Mouse (Mus musculus) right cerebral cortex, postnatal 36 days (tissue): ENCODE measurements around the gene Bckdhb.
"Not testable (repeated sequence)": the region's sequence is repeated elsewhere in the genome, so short reads cannot be mapped to it uniquely, and the experiment has no call there.

Experiments
- DNase-seq, 2 experiments: peaks; one replicate each; pipeline ENCODE4 v3.0.0; 2022; ENCODE audit warnings: low spot score in 2 of 2, mixed read lengths in 1 of 2

Gene Bckdhb

DNA sequence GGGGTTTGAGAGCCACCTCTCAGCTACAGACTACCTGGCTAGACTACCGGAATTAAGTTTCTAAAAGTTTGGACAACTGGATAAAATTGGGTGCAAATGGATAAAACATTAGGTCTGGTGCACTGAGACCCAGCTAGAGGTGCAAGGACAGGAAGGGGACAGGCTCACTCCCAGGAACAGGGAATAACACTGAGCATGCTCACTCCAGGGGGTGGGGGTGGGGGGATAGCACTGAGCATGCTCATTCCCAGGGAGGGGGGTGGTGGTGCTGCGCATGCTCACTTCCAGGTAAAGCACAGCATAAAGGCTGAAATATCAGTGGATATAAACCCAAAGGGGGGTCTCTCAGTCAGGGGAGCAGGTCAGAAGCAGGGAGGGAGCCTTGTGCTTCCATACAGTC, 120.7 kb downstream of the Bckdhb start:
- no peak for DNase-seq

DNA sequence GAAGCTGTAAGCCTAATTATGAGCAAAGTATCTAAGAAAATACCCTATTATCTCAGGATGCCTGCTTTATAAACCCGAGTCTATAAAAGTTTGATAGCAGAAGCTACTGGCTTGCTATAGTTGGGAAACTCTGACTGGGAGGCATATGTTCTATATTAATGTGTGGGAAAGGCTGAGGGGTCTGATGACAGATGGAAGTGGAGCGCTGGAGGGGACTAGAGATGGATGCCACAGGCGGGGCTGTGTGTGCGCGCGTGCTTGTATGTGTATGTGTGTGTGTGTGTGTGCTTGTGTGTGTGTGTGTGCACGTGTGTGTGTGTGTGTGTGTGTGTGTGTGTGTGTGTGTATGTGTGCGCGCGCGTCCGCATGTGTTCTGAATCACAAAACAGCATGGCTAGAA, 121.4 kb downstream of the Bckdhb start:
- DNase-seq: no peak

DNA sequence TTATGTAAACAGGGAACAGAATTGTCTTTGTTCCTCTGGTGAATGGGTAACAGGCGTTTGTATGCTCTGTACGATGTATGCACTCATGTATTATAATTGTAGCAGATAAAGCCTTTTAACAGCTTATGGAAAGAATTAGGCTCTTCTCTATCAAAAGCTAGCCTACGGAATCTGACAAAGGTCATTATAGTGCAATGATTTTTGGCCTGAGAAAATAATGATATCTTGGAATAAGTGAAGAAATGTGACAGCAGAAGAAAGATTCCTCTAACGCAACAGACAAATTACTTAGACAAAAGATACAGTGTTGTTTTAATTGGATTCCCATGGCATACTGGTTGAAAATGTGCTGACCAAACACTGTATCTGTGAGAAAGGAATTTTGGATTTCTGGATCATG, 122.0 kb downstream of the Bckdhb start:
- DNase-seq: no peak

DNA sequence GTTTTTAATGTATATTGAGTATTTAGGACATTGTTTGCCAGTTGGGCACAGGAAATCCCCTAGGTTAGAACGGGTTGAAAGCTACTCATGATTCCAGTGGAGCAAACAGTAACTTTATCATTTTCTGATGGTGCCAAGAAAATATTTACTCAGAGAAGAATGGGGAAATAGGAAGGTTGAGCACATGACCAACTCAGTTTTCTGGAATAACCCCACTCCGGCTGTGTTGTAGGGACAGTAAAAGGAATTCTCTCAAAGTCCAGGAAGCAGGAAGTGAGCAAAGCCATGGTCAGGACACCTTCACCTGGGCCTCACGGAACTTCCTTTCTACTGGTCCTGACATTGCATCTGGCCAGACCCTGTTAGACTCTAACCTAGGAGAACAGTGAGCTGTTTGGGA, 122.5 kb downstream of the Bckdhb start:
- no peak for DNase-seq

DNA sequence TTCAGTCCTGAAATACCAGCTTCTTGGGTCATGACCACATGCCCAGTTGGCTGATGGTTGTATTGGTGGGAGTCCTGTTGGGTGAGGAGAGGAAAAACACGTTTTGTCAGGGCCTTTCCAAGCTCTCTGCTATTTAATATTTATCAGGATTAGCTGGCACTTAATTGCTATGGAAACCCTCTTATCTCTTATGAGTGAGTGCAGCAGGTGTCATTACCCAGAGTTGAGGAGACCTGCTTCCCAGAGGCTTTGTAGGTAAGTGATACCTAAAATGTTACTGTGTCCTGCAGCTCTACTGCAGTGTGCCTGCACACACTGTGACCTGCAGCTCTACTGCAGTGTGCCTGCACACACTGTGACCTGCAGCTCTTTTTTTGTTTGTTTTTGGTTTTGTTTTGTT, 124.2 kb downstream of the Bckdhb start:
- no peak for DNase-seq

DNA sequence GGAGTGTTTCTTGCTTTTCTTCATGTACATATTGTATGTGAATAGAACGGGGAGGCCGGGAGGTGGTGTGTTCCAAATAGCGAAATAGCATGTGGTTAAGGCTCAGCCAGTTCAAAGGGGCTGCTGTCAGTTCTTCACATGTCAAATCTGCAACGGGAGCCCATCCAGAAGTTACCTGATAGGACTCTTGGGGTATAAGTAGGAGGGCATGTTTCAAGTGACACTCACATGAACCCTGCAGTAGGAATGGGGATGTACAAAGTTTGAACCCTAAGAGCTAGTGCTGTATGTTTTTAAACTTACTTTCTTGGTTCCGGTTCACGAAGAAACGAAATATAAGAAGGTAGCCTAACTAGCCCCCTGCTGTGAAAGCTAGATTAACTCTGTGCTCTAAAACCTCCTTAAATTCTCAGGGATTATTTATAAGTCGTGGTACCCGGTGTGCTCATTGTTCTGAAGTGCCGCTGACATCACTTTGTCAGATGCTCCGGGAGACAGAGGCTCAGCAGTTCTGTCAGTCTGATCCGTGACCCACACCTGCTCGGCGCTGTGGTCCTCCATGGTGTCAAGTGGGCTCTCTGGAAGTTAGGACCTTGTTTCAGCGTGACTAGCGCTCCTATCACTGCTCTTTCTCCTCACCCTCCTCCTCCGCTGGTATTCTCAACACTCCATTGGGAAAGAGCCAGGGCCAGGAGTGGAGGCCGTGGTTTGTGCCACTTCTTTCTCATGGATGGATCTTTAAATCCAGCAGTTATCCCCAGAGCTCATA, 126.1 kb downstream of the Bckdhb start:
- no peak for DNase-seq

DNA sequence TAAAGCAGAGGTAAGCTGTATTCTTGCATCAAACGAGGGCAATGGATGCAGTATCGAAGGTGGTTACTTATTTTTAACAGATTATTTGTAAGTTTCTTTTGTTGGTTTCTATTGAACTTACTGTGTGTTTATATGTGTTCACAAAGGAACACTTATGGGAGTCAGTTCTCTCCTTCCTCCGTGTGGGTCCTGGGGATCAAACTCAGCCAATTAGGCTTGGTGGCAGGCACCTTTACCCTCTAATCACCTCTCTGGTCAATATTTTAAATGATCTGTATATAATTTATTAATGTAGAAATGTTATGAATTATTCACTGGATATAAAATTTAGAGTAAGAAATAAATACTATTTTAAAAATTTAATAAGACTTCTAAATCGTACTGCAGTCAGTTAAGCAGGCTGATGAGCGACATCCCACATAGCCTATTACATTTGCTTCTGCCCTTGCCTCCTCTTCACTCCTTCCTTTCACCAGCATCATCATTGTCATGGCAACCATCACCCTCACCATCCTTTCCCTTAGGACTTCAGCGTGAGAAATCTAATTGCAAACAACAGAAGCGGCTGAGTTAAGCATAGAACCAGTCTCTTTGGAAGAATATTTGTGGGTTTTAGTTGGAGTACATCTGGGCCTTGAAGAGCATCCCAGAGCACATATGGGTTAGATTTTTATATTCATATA, 130.3 kb downstream of the Bckdhb start:
- DNase-seq: no peak

DNA sequence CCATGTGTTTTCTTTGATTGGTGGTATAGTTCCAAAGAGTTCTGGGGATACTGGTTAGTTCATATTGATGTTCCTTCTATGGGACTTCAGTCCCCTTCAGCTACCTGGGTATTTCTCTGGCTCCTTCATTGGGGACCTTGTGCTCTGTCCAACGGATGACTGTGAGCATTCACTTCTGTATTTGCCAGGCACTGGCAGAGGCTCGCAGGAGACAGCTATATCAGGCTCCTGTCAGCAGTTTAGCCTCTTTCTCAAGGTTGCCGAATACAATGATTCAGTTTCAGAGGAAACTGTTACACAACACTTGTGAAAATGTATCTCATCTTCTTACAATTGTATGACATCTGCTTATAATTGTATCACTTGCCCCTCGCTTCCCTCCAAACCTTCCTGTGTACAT, 135.8 kb downstream of the Bckdhb start:
- DNase-seq: not testable (repeated sequence)

DNA sequence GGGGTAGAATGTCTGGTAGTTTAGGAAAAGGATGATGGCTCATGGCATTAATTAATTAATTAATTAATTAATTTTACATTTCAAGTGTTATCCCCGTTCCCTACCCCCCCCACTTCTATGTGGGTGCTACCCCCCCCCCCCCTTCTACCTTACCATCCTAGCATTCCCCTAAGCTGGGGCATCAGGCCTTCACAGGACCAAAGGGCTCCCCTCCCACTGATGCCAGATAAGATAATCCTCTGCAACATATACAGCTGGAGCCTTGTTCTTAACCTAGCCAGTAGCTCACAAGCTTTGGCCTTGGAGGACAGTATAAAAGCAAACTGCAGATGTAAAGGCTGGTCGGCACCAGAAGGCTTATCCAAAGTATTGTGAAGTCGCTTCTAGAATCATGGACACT, 138.7 kb downstream of the Bckdhb start:
- DNase-seq: no peak

DNA sequence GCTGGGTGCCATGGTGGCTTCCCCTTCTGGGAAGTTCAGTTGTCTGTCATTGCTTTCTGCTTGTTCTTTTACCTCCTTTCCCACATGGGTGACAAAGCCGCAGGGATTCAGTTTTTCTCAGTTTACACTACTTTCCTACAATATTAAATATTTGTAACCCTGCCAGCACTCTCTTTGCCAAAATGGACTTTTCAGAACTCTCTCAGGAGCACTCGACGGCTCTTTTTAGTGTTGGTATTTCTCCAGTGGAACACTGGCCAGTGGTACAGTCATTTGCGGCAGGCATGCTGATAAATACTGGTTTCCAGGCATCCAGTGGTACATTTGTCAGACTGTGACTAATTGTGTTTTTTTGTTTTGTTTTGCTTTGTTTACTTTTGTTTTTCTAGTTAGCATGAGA, 139.2 kb downstream of the Bckdhb start:
- no peak for DNase-seq

DNA sequence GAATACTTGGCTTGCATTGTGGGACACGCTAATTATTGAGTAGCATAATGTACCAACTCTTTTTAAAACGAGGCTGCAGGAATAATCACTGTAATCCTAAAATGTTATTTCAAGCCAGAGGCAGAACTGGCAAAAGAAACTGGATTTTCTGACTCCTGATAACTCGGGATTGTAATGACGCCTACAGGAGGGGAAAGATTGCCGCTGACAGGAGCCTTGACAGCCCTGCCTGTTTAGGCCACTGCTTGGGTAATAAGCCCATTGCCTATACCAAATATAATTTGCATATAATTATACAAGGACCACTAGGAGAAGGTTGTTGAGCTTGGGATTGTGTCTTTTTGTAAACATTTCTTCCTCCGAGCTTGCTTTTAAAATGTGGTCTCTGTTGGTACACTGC, 145.3 kb downstream of the Bckdhb start:
- DNase-seq: no peak

DNA sequence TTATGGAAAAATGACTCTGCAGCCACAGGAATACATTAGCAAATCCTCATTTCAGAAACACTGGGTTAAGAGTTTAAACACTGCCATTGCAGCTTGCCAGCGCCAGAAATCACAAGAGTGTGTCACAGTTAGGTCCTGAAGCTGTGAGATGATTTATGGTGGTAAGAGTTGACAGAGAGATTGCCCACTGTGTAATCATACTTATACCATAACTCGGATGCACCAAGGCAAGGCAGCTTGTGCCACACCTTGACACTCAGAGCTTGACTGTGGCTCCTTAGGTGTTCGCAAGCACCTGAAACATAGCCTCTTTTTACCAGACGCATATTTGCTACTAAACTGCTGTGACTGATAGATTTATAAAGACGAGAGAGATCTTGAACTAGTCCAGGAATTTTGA, 145.8 kb downstream of the Bckdhb start:
- no peak for DNase-seq

DNA sequence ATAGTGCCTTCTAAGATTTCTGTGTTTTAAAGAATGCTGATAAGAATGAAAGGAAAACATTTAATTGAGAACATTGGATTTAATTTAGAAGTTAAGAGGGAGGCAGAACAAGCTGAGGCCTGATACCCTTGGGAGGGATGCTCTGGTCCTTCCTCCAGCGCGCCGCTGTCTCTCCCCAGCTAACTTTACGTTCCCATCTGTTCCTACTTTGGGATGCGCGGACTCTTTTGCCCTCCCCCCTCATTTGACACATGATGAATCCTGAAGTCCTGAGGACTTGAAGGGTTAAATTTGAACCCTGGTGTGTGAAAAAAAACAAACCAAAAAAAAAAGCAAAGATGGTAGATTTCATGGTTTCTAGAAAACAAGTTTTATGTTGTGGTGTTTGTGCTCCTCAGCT, 147.6 kb downstream of the Bckdhb start:
- no peak for DNase-seq

DNA sequence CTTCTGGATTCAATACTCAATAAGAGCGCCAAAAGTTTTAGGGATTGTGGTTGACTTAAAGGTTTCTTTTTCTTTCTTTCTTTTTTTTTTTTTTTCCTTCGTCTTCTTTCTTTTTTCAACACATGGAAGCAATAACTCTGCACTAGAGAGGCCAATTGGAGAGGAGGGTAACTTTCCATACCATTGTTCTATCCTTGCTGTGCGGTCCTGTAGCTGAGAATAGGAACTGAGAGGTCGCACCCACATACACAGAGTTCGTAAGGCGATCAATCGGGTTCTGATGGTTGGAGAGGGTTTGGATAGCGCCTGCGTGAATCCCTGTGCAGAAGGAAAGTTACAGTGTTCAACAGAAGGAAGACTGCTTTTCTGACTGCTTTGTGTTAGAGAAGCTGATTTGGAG, 148.3 kb downstream of the Bckdhb start:
- no peak for DNase-seq

DNA sequence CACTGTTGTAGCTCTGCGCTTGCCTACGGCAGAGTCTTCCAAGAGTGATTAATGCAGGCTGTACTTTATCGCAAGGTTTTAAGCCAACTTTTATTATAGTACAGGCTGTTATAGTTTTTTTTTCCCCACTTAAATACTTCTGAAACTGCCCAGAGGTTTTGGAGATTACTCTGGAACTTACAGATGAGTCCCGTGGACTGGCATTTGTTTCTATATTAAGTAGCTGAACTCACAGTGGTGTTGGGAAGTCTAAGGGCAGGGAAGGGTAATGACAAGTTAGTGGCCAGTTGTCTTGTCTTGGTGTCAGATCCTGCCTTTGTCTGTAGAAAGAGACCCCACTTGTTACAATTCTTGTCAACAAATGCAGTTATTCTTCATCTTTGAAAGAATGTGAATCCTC, 158.6 kb downstream of the Bckdhb start:
- DNase-seq: no peak

DNA sequence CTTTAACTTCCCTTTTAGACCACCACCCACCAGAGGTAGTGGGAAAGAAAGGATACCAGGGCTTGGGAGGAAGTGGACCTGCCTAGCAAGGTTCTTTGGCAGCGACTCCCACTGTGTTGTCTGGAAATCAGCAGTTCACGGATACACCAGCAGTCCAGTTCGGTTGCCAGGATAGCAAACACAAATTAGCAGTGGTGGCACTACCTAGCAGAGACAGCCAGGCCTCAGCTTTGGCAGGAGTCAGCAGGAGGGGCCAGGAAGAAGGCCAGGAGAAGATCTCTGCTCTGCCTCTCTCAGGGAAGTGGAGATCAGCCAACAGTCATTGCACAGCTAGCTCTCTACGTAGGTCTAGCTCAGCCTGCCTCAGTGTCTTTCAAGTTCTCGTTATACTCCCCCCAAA, 159.7 kb downstream of the Bckdhb start:
- DNase-seq: no peak

DNA sequence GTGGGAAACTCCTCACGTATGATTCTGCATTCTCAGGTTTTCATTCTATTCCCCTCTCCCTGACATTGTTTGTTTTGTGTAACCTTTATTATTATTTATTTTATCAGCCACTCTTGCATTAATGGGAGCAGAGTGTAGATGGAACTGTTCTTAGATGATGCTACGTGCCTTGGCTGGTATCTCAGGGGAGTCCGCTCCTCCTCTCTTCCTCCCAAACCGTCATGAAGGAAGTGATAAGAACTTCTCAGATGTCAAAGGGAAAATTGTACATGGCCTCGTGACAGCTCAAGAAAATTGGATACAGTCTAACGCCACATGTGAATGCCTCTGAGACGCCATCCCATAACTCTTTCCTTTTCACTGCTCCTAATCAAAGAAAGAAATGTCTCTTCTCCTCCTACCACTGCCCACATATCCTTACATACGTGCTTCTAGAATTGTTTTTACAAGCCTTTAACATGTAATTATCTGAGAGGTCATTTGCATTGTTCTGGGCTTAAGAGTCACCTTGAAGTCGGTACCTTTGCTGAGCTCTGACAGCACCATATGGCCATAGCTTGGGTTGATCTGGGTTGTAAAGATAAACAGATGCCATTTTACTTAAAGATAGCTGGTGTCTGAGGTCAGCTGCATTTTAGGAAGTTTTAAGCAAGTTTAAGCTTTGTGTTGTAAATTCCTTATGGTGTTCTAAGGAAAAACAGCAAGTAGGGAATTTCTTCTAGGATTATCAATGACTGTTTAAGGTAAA, 165.5 kb downstream of the Bckdhb start:
- DNase-seq: no peak

DNA sequence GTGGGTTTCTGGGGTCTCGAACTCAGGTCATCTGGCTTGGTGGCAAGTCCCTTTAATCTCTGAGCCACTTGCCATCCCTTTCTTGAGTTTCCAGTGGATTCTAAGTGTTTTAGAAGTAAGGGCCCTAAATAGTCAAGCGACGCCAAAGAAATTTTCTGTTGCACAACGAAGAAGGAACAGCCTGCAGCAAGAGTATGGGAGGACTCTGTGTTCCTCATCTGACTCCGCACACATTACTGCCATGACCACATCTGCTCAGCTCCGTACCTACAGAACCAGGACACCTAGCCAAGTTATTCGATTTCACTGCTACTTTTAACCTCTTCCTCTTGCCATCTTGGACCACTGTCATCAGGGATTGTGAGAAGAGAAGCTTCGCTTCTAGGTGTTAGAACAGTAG, 168.0 kb downstream of the Bckdhb start:
- DNase-seq: no peak

DNA sequence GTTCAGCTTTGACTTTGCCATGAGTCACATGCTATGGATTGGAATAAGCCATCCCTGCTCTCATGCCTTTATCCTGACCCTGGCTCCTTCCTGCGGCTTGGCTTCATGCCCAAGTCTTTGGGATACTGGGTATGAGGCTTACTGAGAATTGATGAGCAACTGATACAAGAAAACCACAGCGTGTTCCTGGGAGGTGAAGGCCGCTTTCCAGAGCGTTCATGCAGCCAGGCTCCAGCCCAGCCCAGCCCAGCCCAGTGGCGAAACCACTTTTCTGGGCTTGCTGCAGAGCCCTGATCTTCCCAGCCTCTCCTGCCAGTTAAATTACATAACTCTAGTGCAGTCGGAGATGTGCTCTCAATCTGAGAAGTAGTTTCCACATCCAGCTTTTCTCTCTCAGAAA, 169.2 kb downstream of the Bckdhb start:
- DNase-seq: no peak

DNA sequence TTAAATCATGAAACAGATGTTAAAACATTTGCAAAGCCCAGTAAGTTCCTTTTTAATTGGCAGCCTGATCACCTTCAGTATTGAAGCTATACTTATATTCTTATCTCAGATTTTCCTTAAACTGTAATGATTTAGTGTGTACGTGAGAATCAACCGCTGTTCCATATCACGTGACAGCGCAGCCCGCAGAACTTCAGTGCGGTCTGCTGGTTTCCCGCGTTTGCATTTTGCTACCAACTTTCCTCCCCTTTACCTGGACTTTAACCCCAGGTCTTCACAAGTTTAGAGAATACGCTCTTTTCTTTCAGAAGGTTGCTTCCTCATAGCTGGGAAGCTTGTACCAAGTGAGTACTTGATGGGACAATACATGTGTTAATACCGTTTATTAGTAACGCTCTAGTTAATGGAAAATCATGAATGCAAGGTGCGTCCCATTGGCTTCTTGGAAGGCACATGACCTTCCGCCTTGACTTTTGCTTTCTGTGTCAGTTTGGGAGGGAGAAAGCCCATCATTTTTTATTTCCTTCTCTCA, 171.6 kb downstream of the Bckdhb start:
- DNase-seq: no peak

DNA sequence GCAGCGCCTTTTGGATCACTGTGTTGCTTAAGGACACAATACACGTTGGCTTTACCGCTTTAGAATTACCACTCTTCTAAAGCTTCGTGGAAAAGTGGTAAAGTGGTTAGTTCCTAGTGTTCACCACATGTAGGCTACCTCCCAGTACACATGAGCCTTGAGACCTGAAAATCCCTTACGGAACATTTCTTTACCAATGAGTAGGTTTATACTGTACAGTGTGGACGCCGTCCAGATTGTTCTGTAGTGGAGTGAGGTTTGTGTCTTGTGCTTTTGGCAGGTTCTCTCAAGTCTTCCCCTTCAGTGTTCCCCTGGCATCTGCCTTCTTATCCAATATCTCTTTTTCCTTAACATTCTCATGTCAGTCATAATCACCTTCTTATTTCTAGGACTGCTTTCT, 178.4 kb downstream of the Bckdhb start:
- DNase-seq: no peak

DNA sequence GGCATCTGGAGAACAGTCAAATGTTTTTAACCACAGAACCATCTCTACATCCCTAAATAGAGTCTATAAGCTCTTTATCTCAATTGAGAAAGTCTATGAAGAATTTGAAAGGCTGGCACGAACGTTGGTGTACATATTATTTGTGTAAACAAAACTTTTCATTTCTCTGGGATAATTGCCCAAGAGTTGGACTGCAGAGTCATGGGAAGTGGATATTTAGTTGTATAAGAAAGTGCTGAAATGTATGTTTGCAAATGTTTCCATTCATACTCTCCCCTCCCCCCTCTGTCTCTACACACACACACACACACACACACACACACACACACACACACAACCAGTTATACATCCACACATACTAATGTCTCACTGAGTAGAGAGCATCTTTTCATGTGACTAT, 181.5 kb downstream of the Bckdhb start:
- DNase-seq: no peak
